Mouse (Mus musculus) midbrain, postnatal 0 days (tissue): ENCODE measurements at regions not wholly inside any gene's neighbourhood (a gene's known extent, or its start where the extent isn't known, plus 50 kb on each side); places are given as distances from the start of the nearest gene placed in this dataset.
A peak's percentile ranks its signal among the peaks of the same experiment; 100 is the strongest.

ENCODE experiments used
- ATAC-seq: fragments of 200-750 bp; cut with Nextera tagmentation; 2 replicates; pipeline ENCODE4 v1.8.0; 2017; ENCODE audit warnings: moderate number of reproducible peaks, mild to moderate bottlenecking, moderate TSS enrichment, moderate library complexity; ENCODE audit not compliant: low FRiP score
- DNase-seq: peaks from one replicate; pipeline ENCODE4 v3.0.0-alpha.2; 2015; ENCODE audit warnings: low spot score
- H3K27ac ChIP-seq: fragments of 300-500 bp; sonication (generic); 2 replicates; pipeline ENCODE4 v1.5.1; 2014; ENCODE audit warnings: low read depth, mild to moderate bottlenecking, low read length, mixed read lengths
- H3K27me3 ChIP-seq: fragments of 300-500 bp; sonication (generic); 2 replicates; pipeline ENCODE4 v1.6.1; 2014; ENCODE audit warnings: low read length, control low read depth, mixed read lengths; ENCODE audit not compliant: insufficient read depth
- H3K36me3 ChIP-seq: fragments of 300-500 bp; sonication (generic); 2 replicates; pipeline ENCODE4 v1.6.1; 2014; ENCODE audit warnings: low read length, control low read depth, mixed read lengths; ENCODE audit not compliant: insufficient read depth
- H3K4me1 ChIP-seq: fragments of 300-500 bp; sonication (generic); 2 replicates; pipeline ENCODE4 v1.6.1; 2014; ENCODE audit warnings: mild to moderate bottlenecking, control low read depth, antibody characterized with exemption, low read length, mixed read lengths; ENCODE audit not compliant: insufficient read depth
- H3K4me2 ChIP-seq: fragments of 300-500 bp; sonication (generic); 2 replicates; pipeline ENCODE4 v1.6.1; 2014; ENCODE audit warnings: low read depth, mild to moderate bottlenecking, low read length, mixed read lengths; ENCODE audit not compliant: poor library complexity, severe bottlenecking
- H3K4me3 ChIP-seq: fragments of 300-500 bp; sonication (generic); 2 replicates; pipeline ENCODE4 v1.5.1; 2014; ENCODE audit warnings: low read depth, mild to moderate bottlenecking, low read length, moderate library complexity
- H3K9ac ChIP-seq: fragments of 300-500 bp; sonication (generic); replicated peaks from 2 replicates; pipeline ENCODE4 v1.6.1; 2014; ENCODE audit warnings: mild to moderate bottlenecking, low read length, moderate library complexity, mixed read lengths; ENCODE audit not compliant: poor library complexity, severe bottlenecking
- H3K9me3 ChIP-seq: fragments of 300-500 bp; sonication (generic); 2 replicates; pipeline ENCODE4 v1.6.1; 2016; ENCODE audit warnings: low read length, control low read depth
- CTCF ChIP-seq: IDR thresholded peaks from 2 replicates; pipeline ENCODE4 v1.5.1; 2016; ENCODE audit warnings: antibody characterized with exemption, mild to moderate bottlenecking
- WGBS: fragments of 180-500 bp; shearing (Covaris S2); extraction: QIAGEN DNeasy Blood & Tissue Kit; methylation state at CpG from one replicate; pipeline ENCODE4 v1.1.7; 2014; 5-methylcytosine and 5-hydroxymethylcytosine counted together

GRCm38 (mm10) chr14:59075845-59076745 lies 66.6 kb downstream of the 1700129C05Rik start:
- Histone ChIP-seq H3K9me3 (no peaks in the 10 kb centered on the region), H3K36me3 (no peaks in the 10 kb centered on the region), H3K27me3 (no peaks in the 10 kb centered on the region), H3K4me3 (peak overlapping the region; percentile 6; the same call in 1 of the 2 replicates), H3K4me2 (peak overlapping the region; percentile 40), H3K9ac (no peak overlapping the region), H3K27ac (no peak overlapping the region), H3K4me1 (no peaks in the 10 kb centered on the region)
- WGBS: 39% methylated on average over 29 of the region's 29 CpGs
- TF ChIP-seq CTCF: no peak
- DNase-seq (peak; percentile 38), ATAC-seq (no peak)

GRCm38 (mm10) chr14:59072323-59073039 lies 70.2 kb downstream of the 1700129C05Rik start:
- ATAC-seq (no peak), DNase-seq (no peak)
- no peaks in the 10 kb centered on the region for H3K27me3 ChIP-seq
- no peak overlapping the region for H3K27ac ChIP-seq
- TF ChIP-seq CTCF: no peak
- no peaks in the 10 kb centered on the region for H3K4me1 ChIP-seq
- H3K36me3 ChIP-seq: no peaks in the 10 kb centered on the region
- no peak overlapping the region for H3K4me3 ChIP-seq
- WGBS: 79% methylated on average over 7 of the region's 7 CpGs
- H3K9ac ChIP-seq: no peak overlapping the region
- H3K9me3 ChIP-seq: no peaks in the 10 kb centered on the region
- H3K4me2 ChIP-seq: no peak overlapping the region

GRCm38 (mm10) chr14:59070056-59070455 lies 72.6 kb downstream of the 1700129C05Rik start:
- no peak for TF ChIP-seq CTCF
- no peak for DNase-seq

GRCm38 (mm10) chr14:59066456-59067220 lies 76.1 kb downstream of the 1700129C05Rik start:
- no peak for TF ChIP-seq CTCF
- no peak overlapping the region for H3K4me2 ChIP-seq
- H3K27ac ChIP-seq: no peak overlapping the region
- no peaks in the 10 kb centered on the region for H3K4me1 ChIP-seq
- WGBS: 74% methylated on average over 8 of the region's 8 CpGs
- H3K9me3 ChIP-seq: no peaks in the 10 kb centered on the region
- H3K27me3 ChIP-seq: no peaks in the 10 kb centered on the region
- no peak overlapping the region for H3K9ac ChIP-seq
- peak; percentile 2 for DNase-seq
- no peaks in the 10 kb centered on the region for H3K36me3 ChIP-seq
- H3K4me3 ChIP-seq: no peak overlapping the region
- ATAC-seq: no peak

More at GRCm38 (mm10) chr14:59070056-59070455, 72.6 kb downstream of the 1700129C05Rik start:
- no peak overlapping the region for H3K9ac ChIP-seq
- no peaks in the 10 kb centered on the region for H3K36me3 ChIP-seq
- WGBS: 60% methylated on average over 2 of the region's 2 CpGs
- no peak overlapping the region for H3K4me2 ChIP-seq
- ATAC-seq: no peak
- no peaks in the 10 kb centered on the region for H3K9me3 ChIP-seq
- no peaks in the 10 kb centered on the region for H3K4me1 ChIP-seq
- H3K27ac ChIP-seq: no peak overlapping the region
- no peak overlapping the region for H3K4me3 ChIP-seq
- H3K27me3 ChIP-seq: no peaks in the 10 kb centered on the region

GRCm38 (mm10) chr14:59063221-59063620 lies 79.5 kb downstream of the 1700129C05Rik start:
- DNase-seq (peak; percentile 58), ATAC-seq (no peak)
- 55% methylated on average over 3 of the region's 3 CpGs for WGBS
- Histone ChIP-seq H3K9me3 (no peaks in the 10 kb centered on the region), H3K36me3 (no peaks in the 10 kb centered on the region), H3K4me3 (no peak overlapping the region), H3K27ac (no peak overlapping the region), H3K4me2 (no peak overlapping the region), H3K9ac (no peak overlapping the region), H3K27me3 (no peaks in the 10 kb centered on the region), H3K4me1 (no peaks in the 10 kb centered on the region)
- no peak for TF ChIP-seq CTCF
